Mouse (Mus musculus) midbrain, embryonic 10.5 days (tissue): Measurements from ENCODE around the gene Pitx1. TPM values are rescaled to one million over a fixed set of nuclear protein-coding genes. Genes with fewer than 3 reads are reported as not detected.

Source experiments
- DNase-seq: peaks from one replicate; pipeline ENCODE4 v3.0.0-alpha.2; 2017; ENCODE audit warnings: low spot score
- H3K27ac ChIP-seq: fragments of 300-500 bp; sonication (generic); replicated peaks from 2 replicates; pipeline ENCODE4 v1.5.1; 2016; ENCODE audit warnings: mild to moderate bottlenecking
- H3K27me3 ChIP-seq: fragments of 300-500 bp; sonication (generic); 2 replicates; pipeline ENCODE4 v1.6.1; 2016; ENCODE audit warnings: low read depth, mild to moderate bottlenecking; ENCODE audit not compliant: poor library complexity, severe bottlenecking
- H3K36me3 ChIP-seq: fragments of 300-500 bp; sonication (generic); 2 replicates; pipeline ENCODE4 v1.6.1; 2016; ENCODE audit warnings: mild to moderate bottlenecking, moderate library complexity
- H3K4me1 ChIP-seq: fragments of 300-500 bp; sonication (generic); 2 replicates; pipeline ENCODE4 v1.6.1; 2016
- H3K4me3 ChIP-seq: fragments of 300-500 bp; sonication (generic); 2 replicates; pipeline ENCODE4 v1.5.1; 2016; ENCODE audit warnings: mild to moderate bottlenecking, moderate library complexity
- H3K9me3 ChIP-seq: fragments of 300-500 bp; sonication (generic); replicated peaks from 2 replicates; pipeline ENCODE4 v1.6.1; 2016; ENCODE audit warnings: mild to moderate bottlenecking
- WGBS: fragments of 180-500 bp; shearing (Covaris S2); methylation state at CpG from one replicate; pipeline ENCODE4 v1.1.7; 2016; 5-methylcytosine and 5-hydroxymethylcytosine counted together
- polyA plus RNA-seq: library from polyadenylated mRNA; unstranded; fragments of >200 nt; fragmentation: Nextera tagmentation; extraction: Ambion mirVana; gene quantifications from 2 replicates; pipeline ENCODE4 v1.2.1, GENCODE M21; 2016

Gene Pitx1
- polyA plus RNA-seq, 1 experiment from 2014 or later, result 0.42 TPM

- 68% methylated on average over 10 of the region's 10 CpGs for WGBS
- no peak for DNase-seq
- peaks cover 85% of the 10 kb centered on the region for H3K27me3 ChIP-seq
Measured at GRCm38 (mm10) chr13:55847805-55848204, 11.8 kb upstream of the Pitx1 start.

GRCm38 (mm10) chr13:55843700-55844099 is 7.7 kb upstream of the Pitx1 start:
- no peak overlapping the region for H3K4me3 ChIP-seq
- peaks cover 89% of the 10 kb centered on the region for H3K27me3 ChIP-seq
- WGBS, result 84% methylated on average over 1 of the region's 1 CpGs
- DNase-seq, result no peak
- H3K27ac ChIP-seq, result no peak overlapping the region
- no peaks in the 10 kb centered on the region; the same call in 1 of the 2 replicates for H3K9me3 ChIP-seq
- peaks cover 35% of the 10 kb centered on the region for H3K4me1 ChIP-seq
- no peaks in the 10 kb centered on the region for H3K36me3 ChIP-seq

More at GRCm38 (mm10) chr13:55847805-55848204, 11.8 kb upstream of the Pitx1 start:
- Histone ChIP-seq H3K36me3 (no peaks in the 10 kb centered on the region), H3K4me3 (no peak overlapping the region), H3K27ac (peak overlapping the region; percentile 49), H3K4me1 (peaks cover 29% of the 10 kb centered on the region), H3K9me3 (no peaks in the 10 kb centered on the region; the same call in 1 of the 2 replicates)

GRCm38 (mm10) chr13:55840223-55840622 is 4.2 kb upstream of the Pitx1 start:
- no peak overlapping the region for H3K27ac ChIP-seq
- DNase-seq, result no peak
- no peaks in the 10 kb centered on the region; the same call in 1 of the 2 replicates for H3K9me3 ChIP-seq
- no peak overlapping the region for H3K4me3 ChIP-seq
- no peaks in the 10 kb centered on the region for H3K36me3 ChIP-seq
- peaks cover 89% of the 10 kb centered on the region for H3K27me3 ChIP-seq
- peaks cover 35% of the 10 kb centered on the region for H3K4me1 ChIP-seq
- 35% methylated on average over 14 of the region's 14 CpGs for WGBS

GRCm38 (mm10) chr13:55836786-55837780 is 1.1 kb upstream of the Pitx1 start:
- Histone ChIP-seq H3K27me3 (peaks cover 100% of the 10 kb centered on the region), H3K36me3 (no peaks in the 10 kb centered on the region), H3K9me3 (no peaks in the 10 kb centered on the region), H3K27ac (no peak overlapping the region), H3K4me1 (peaks cover 35% of the 10 kb centered on the region), H3K4me3 (no peak overlapping the region)
- WGBS, result 2% methylated on average over 32 of the region's 32 CpGs
- DNase-seq, result peak; percentile 57

- DNase-seq, result peak; percentile 70
- H3K27ac ChIP-seq, result no peak overlapping the region; the same call in 1 of the 2 replicates
- peaks cover 100% of the 10 kb centered on the region for H3K27me3 ChIP-seq
- H3K4me3 ChIP-seq, result peak overlapping the region; percentile 41
- H3K9me3 ChIP-seq, result no peaks in the 10 kb centered on the region
- no peaks in the 10 kb centered on the region for H3K36me3 ChIP-seq
- WGBS, result 1% methylated on average over 33 of the region's 33 CpGs
- peaks cover 40% of the 10 kb centered on the region for H3K4me1 ChIP-seq
Measured at GRCm38 (mm10) chr13:55835548-55836097, 369 bp downstream of the Pitx1 start.

- Histone ChIP-seq H3K4me3 (no peak overlapping the region), H3K9me3 (no peaks in the 10 kb centered on the region), H3K4me1 (peaks cover 42% of the 10 kb centered on the region), H3K27ac (no peak overlapping the region), H3K36me3 (no peaks in the 10 kb centered on the region), H3K27me3 (peaks cover 100% of the 10 kb centered on the region)
- WGBS, result 3% methylated on average over 5 of the region's 5 CpGs
- peak; percentile 31 for DNase-seq
Measured at GRCm38 (mm10) chr13:55834667-55835066, 1.3 kb downstream of the Pitx1 start.

GRCm38 (mm10) chr13:55833921-55834320 is 2.1 kb downstream of the Pitx1 start:
- Histone ChIP-seq H3K27me3 (peaks cover 100% of the 10 kb centered on the region), H3K36me3 (no peaks in the 10 kb centered on the region), H3K27ac (no peak overlapping the region), H3K9me3 (no peaks in the 10 kb centered on the region), H3K4me1 (peaks cover 42% of the 10 kb centered on the region), H3K4me3 (no peak overlapping the region)
- no peak for DNase-seq
- 2% methylated on average over 7 of the region's 7 CpGs for WGBS

GRCm38 (mm10) chr13:55832602-55833001 is 3.4 kb downstream of the Pitx1 start:
- H3K27ac ChIP-seq, result no peak overlapping the region
- peaks cover 52% of the 10 kb centered on the region for H3K4me1 ChIP-seq
- H3K27me3 ChIP-seq, result peaks cover 100% of the 10 kb centered on the region
- H3K9me3 ChIP-seq, result no peaks in the 10 kb centered on the region
- WGBS, result 17% methylated on average over 1 of the region's 1 CpGs
- H3K36me3 ChIP-seq, result no peaks in the 10 kb centered on the region
- DNase-seq, result no peak
- H3K4me3 ChIP-seq, result no peak overlapping the region

GRCm38 (mm10) chr13:55831722-55832160 is 4.3 kb downstream of the Pitx1 start:
- H3K27ac ChIP-seq, result no peak overlapping the region
- DNase-seq, result peak; percentile 59
- peaks cover 100% of the 10 kb centered on the region for H3K27me3 ChIP-seq
- H3K9me3 ChIP-seq, result no peaks in the 10 kb centered on the region
- H3K4me1 ChIP-seq, result peaks cover 46% of the 10 kb centered on the region
- peak overlapping the region; percentile 46 for H3K4me3 ChIP-seq
- no peaks in the 10 kb centered on the region for H3K36me3 ChIP-seq
- WGBS, result under 1% methylated on average over 25 of the region's 25 CpGs

- Histone ChIP-seq H3K36me3 (no peaks in the 10 kb centered on the region), H3K27ac (0 out of 2 replicates have a peak overlapping the region, but pooled peaks have one; percentile 13), H3K4me3 (peak overlapping the region; percentile 46), H3K9me3 (no peaks in the 10 kb centered on the region), H3K27me3 (peaks cover 100% of the 10 kb centered on the region), H3K4me1 (peaks cover 40% of the 10 kb centered on the region)
- peak; percentile 63 for DNase-seq
- WGBS, result 1% methylated on average over 66 of the region's 82 CpGs
Measured at GRCm38 (mm10) chr13:55830833-55831721, 4.9 kb downstream of the Pitx1 start.

GRCm38 (mm10) chr13:55830081-55830832 is 5.7 kb downstream of the Pitx1 start:
- DNase-seq, result peak; percentile 73
- 0 out of 2 replicates have a peak overlapping the region, but pooled peaks have one; percentile 13 for H3K27ac ChIP-seq
- no peaks in the 10 kb centered on the region for H3K9me3 ChIP-seq
- H3K27me3 ChIP-seq, result peaks cover 100% of the 10 kb centered on the region
- peak overlapping the region; percentile 46 for H3K4me3 ChIP-seq
- WGBS, result under 1% methylated on average over 48 of the region's 48 CpGs
- peaks cover 39% of the 10 kb centered on the region for H3K4me1 ChIP-seq
- no peaks in the 10 kb centered on the region for H3K36me3 ChIP-seq
